In the genomic region with DNA sequence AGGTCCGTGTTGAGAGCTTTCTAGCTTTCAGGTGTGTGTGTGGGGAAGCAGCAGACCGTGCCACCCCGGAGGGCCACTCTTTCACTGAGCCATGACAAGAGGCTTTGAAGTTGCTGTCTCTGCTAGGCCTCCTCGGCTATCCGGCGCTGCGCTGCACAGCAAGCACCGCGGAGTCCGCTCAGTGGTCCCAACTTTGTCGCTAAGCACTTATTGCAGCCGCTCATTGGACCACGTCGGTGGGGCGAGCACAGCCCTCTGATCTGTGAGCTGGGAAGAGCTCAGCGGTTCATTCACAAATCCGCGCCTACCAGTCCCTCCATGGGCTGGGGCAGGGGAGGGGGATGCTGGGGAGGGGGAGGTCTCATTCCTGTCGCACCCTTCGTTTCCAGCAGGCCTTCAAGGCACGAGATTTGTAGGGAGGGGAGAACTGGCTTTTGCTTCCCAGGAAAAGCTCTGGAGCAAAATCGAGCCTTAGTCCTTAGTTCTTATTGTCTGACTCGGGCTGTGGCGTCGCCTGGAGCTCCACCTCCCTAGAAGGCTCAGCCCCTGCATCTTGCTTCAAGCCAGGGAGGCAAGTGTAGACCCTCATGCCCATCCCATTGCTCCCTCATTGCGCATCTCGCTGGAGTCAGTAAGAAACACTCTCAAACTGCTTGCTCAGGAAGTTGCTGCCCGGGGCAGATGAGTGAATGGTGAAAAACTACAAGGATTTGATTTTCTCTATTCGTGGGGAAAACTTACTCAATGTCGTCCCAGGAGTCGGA, we compare ENCODE assay signal across 9 mouse cellular contexts. TPM values are rescaled to one million over a fixed set of nuclear protein-coding genes. Genes with fewer than 3 reads are reported as not detected.
DNase-seq lines count a peak whose midpoint lies in the region; ATAC-seq and TF ChIP-seq lines count a peak whose summit lies in the region.
"Had no signal": no experiment of that assay in that cellular context is flagged by ENCODE, and none has a peak within 500 bp of the region (broad histone marks: within the 10 kb centered on the region; RNA-seq: fewer than 3 reads in every experiment).

No protein-coding gene starts in this region.

- peak overlapping the region; percentile 23 for H3K4me2 ChIP-seq in kidney, postnatal 0 days (ENCODE audit: low read length)
- peak overlapping the region; percentile 16 for H3K4me2 ChIP-seq in embryonic facial prominence, embryonic 11.5 days (ENCODE audit: low read depth, low read length)
- peak overlapping the region; percentile 32 for H3K4me2 ChIP-seq in hindbrain, embryonic 13.5 days
- H3K4me2 ChIP-seq in midbrain, embryonic 16.5 days (ENCODE audit: low read length) = peak overlapping the region; percentile 51

- intact Hi-C loops in left cerebral cortex, postnatal 25 days (cut with DNase I) = no loop called here

- peak overlapping the region; percentile 9; the same call in 1 of the 2 replicates for H3K4me3 ChIP-seq in kidney, postnatal 0 days (replicated peaks; ENCODE audit: low read depth, low read length)
- peak overlapping the region; percentile 3; the same call in 1 of the 2 replicates for H3K4me3 ChIP-seq in embryonic facial prominence, embryonic 11.5 days (ENCODE audit: low read depth, low read length)
- H3K4me3 ChIP-seq in hindbrain, embryonic 13.5 days = peak overlapping the region; percentile 22
- peak overlapping the region; percentile 18 for H3K4me3 ChIP-seq in midbrain, embryonic 16.5 days (ENCODE audit: low read depth, low read length)

- DNase-seq in kidney, postnatal 0 days (ENCODE audit: low spot score) = no peak
- no peak for DNase-seq in kidney, postnatal 25 days
- no peak for DNase-seq in embryonic facial prominence, embryonic 11.5 days (ENCODE audit: low spot score)
- DNase-seq in left cerebral cortex, postnatal 25 days (ENCODE audit: low spot score in 2 of 2) = no peak
- no peak for DNase-seq in frontal cortex, postnatal 36 days (ENCODE audit: low spot score in 2 of 2)
- no peak for DNase-seq in layer of hippocampus, adult 8-10 months (ENCODE audit: low spot score in 2 of 2)

- H3K36me3 ChIP-seq in kidney, postnatal 0 days (ENCODE audit: insufficient read depth, low read length) = no peaks in the 10 kb centered on the region
- H3K36me3 ChIP-seq in embryonic facial prominence, embryonic 11.5 days (replicated peaks; ENCODE audit: control insufficient read depth, insufficient read depth, low read depth, low read length) = no peaks in the 10 kb centered on the region
- H3K36me3 ChIP-seq in hindbrain, embryonic 13.5 days = no peaks in the 10 kb centered on the region
- H3K36me3 ChIP-seq in midbrain, embryonic 16.5 days (ENCODE audit: control insufficient read depth, insufficient read depth, low read length) = no peaks in the 10 kb centered on the region

- no peaks in the 10 kb centered on the region for H3K9me3 ChIP-seq in kidney, postnatal 0 days (replicated peaks; ENCODE audit: low read length)
- H3K9me3 ChIP-seq in embryonic facial prominence, embryonic 11.5 days (replicated peaks; ENCODE audit: control insufficient read depth, low read length) = no peaks in the 10 kb centered on the region
- no peaks in the 10 kb centered on the region for H3K9me3 ChIP-seq in hindbrain, embryonic 13.5 days
- no peaks in the 10 kb centered on the region for H3K9me3 ChIP-seq in midbrain, embryonic 16.5 days (replicated peaks; ENCODE audit: control insufficient read depth, low read length, poor library complexity, severe bottlenecking)

- H3K9ac ChIP-seq in kidney, postnatal 0 days (ENCODE audit: low read depth, low read length) = no peak overlapping the region
- no peak overlapping the region for H3K9ac ChIP-seq in embryonic facial prominence, embryonic 11.5 days (replicated peaks; ENCODE audit: low read length)
- H3K9ac ChIP-seq in hindbrain, embryonic 13.5 days = no peak overlapping the region
- no peak overlapping the region for H3K9ac ChIP-seq in midbrain, embryonic 16.5 days (ENCODE audit: low read depth, low read length)

- no peak for TF ChIP-seq CTCF in kidney, postnatal 0 days (IDR thresholded peaks at IDR 0.05; ENCODE audit: low read depth)

- H3K27me3 ChIP-seq in kidney, postnatal 0 days (ENCODE audit: insufficient read depth, low read length) = peaks cover 61% of the 10 kb centered on the region
- peaks cover 70% of the 10 kb centered on the region for H3K27me3 ChIP-seq in embryonic facial prominence, embryonic 11.5 days (ENCODE audit: control insufficient read depth, insufficient read depth, low read length)
- H3K27me3 ChIP-seq in hindbrain, embryonic 13.5 days = peaks cover 97% of the 10 kb centered on the region
- H3K27me3 ChIP-seq in midbrain, embryonic 16.5 days (ENCODE audit: control insufficient read depth, insufficient read depth, low read depth, low read length) = peaks cover 47% of the 10 kb centered on the region

- H3K4me1 ChIP-seq in kidney, postnatal 0 days (replicated peaks; ENCODE audit: insufficient read depth, low read length) = peaks cover 3% of the 10 kb centered on the region; the same call in 1 of the 2 replicates
- no peaks in the 10 kb centered on the region for H3K4me1 ChIP-seq in embryonic facial prominence, embryonic 11.5 days (ENCODE audit: control insufficient read depth, insufficient read depth, low read length)
- H3K4me1 ChIP-seq in hindbrain, embryonic 13.5 days (replicated peaks) = peaks cover 27% of the 10 kb centered on the region
- H3K4me1 ChIP-seq in midbrain, embryonic 16.5 days (ENCODE audit: control insufficient read depth, insufficient read depth, low read length) = peaks cover 6% of the 10 kb centered on the region

- 0 out of 2 replicates have a peak, but pooled peaks have one; percentile 19 for ATAC-seq in kidney, postnatal 0 days (replicated peaks; ENCODE audit: low FRiP score, low read depth)
- ATAC-seq in embryonic facial prominence, embryonic 11.5 days (replicated peaks; ENCODE audit: insufficient number of reproducible peaks, low FRiP score, low TSS enrichment, low read depth) = peak; percentile 63
- peak; percentile 60 for ATAC-seq in hindbrain, embryonic 13.5 days (ENCODE audit: low FRiP score)
- ATAC-seq in midbrain, embryonic 16.5 days = peak; percentile 81

- under 1% methylated on average over 31 of the region's 31 CpGs for WGBS in kidney, postnatal 0 days
- under 1% methylated on average over 31 of the region's 31 CpGs for WGBS in embryonic facial prominence, embryonic 11.5 days
- under 1% methylated on average over 31 of the region's 31 CpGs for WGBS in hindbrain, embryonic 13.5 days
- WGBS in midbrain, embryonic 16.5 days = under 1% methylated on average over 31 of the region's 31 CpGs

- no peak overlapping the region for H3K27ac ChIP-seq in kidney, postnatal 0 days
- no peak overlapping the region for H3K27ac ChIP-seq in embryonic facial prominence, embryonic 11.5 days (replicated peaks; ENCODE audit: low read depth, low read length)
- H3K27ac ChIP-seq in hindbrain, embryonic 13.5 days = 0 out of 2 replicates have a peak overlapping the region, but pooled peaks have one; percentile 23
- H3K27ac ChIP-seq in midbrain, embryonic 16.5 days (ENCODE audit: low read length) = no peak overlapping the region; the same call in 1 of the 2 replicates

RNA-seq across cellular contexts. Expression of gene En2, which starts 7.0 kb away (rescaled TPM):
- 0.08 TPM in 1 of 2 replicates, not detected in the other for polyA plus RNA-seq in kidney, postnatal 0 days (2015; fragmentation: Nextera tagmentation; extraction: Ambion mirVana)
- polyA plus RNA-seq in embryonic facial prominence, embryonic 11.5 days (2014; fragmentation: Nextera tagmentation; extraction: Ambion mirVana) = 0.22 TPM in 1 of 2 replicates, not detected in the other
- polyA plus RNA-seq in hindbrain, embryonic 13.5 days (2015; fragmentation: Nextera tagmentation; extraction: Ambion mirVana) = 0.58 and 0.71 TPM in 2 replicates
- polyA plus RNA-seq in midbrain, embryonic 16.5 days (2015; fragmentation: Nextera tagmentation; extraction: Ambion mirVana) = 0.55 and 0.72 TPM in 2 replicates
- total RNA-seq in left cerebral cortex, postnatal 25 days (2021) = under 1 TPM; 0.14 to 0.25 TPM
- total RNA-seq in layer of hippocampus, adult 8-10 months (2022) = under 1 TPM; 0.27 to 0.57 (median 0.40) TPM
- polyA plus RNA-seq: urinary bladder, adult 2 months had no signal

Comparison
In these comparisons a context has a peak if more than half of its experiments do, and no peak if none do; other contexts are left out.
1. ATAC-seq: peak in every context shown above with its lines; median percentile 81 in midbrain, embryonic 16.5 days; 63 in embryonic facial prominence, embryonic 11.5 days; 60 in hindbrain, embryonic 13.5 days; 19 in kidney, postnatal 0 days.